Mouse (Mus musculus): Measurements from ENCODE around the gene Cd69. TPM values are rescaled to one million over a fixed set of nuclear protein-coding genes. Genes with fewer than 3 reads are reported as not detected.

Gene Cd69
- total RNA-seq, 2 experiments from 2014 or later: 0.17 to 1.6 TPM

DNA sequence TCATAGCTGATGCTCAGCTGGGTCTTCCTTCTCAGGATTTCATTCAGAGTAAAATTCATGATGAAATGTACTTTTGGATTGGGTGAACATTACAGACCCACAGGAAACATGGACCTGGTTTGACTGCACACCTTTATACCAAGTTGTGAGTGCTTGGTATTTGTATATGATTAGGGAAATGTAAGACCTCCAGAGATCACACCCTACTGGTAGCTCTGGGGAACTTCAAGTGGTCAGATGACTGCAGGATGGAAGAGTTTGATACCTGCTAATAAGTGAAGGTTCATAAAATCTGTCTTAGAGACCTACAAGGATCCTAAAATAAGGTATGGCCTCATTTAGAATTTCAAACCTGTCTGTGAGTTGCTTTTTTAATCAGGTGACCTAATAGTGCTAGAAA lies 27.0 kb downstream of the Cd69 start:
- DNase-seq: no peak

DNA sequence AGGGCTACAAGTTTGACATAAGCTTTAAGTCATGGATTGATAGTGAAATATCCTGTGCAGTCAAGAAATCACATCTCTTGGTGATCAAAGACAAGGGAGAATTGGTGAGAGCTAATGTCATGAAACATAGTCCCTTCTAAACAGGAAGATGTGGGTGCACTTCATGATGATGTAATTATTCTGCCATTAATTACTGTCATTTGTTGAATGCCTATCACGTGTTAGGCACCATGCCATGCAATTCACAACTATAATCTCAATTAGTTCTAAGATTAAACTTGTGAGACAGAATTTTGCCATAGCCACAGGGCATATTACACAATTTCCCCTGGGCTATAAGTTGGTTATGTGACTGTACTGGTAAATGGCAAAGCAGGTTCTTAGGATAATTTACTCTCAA lies 28.2 kb downstream of the Cd69 start:
- DNase-seq: no peak

DNA sequence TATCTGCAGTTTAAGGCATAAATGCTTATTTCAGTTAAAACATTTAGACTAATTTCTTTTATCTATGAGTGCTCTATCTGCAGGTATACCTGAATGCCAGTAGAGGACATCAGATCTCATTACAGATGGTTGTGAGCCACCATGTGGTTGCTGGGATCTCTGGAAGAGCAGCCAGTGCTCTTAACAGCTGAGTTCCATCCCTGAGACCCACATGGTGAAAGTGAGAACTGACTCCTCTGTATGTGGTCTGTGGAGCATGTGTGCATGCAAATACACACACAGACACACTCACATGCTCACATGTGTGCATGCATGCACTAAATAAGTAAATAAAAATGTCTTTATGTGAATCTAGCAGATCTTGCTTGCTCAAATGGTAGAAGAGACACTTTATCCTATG lies 29.4 kb downstream of the Cd69 start:
- no peak for DNase-seq

DNA sequence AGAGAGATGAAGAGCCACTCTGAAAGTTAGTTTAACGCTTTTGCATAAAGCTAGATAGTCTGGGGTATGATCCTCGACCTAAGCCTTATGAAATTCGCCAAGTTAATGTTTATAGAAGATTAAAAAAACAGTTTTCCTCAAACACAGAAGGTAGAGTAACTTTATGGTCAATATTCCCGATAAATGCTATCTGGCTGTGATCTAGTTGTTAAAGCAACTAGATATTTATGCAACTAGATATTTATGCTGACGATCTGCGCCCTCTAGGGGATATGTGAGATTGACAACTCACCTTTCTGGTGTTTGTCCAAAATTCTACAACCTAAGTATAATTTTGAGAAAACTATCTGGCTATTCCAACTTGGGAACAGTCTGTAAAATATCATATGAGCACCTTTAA lies 33.3 kb downstream of the Cd69 start:
- peak in 1 of 2 experiments; percentile 46 for DNase-seq

DNA sequence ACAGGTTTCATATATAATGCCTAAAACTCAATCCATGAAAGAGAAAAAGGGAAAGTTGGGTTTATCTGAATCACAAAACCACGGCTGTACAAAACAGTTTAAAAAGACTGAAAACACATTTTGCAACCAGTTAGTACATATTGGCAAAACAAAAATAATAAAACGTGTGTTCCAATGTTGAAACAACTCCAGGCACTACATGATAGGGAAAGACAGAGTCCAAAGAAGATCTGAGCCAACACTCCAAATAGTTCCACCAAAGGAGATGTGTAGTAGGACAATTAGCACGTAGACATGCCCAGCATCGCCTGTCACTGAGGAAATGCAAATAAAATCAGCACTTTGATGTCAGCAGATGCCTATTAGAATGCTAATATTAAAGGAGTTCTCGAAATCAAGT lies 33.8 kb downstream of the Cd69 start:
- DNase-seq: no peak

DNA sequence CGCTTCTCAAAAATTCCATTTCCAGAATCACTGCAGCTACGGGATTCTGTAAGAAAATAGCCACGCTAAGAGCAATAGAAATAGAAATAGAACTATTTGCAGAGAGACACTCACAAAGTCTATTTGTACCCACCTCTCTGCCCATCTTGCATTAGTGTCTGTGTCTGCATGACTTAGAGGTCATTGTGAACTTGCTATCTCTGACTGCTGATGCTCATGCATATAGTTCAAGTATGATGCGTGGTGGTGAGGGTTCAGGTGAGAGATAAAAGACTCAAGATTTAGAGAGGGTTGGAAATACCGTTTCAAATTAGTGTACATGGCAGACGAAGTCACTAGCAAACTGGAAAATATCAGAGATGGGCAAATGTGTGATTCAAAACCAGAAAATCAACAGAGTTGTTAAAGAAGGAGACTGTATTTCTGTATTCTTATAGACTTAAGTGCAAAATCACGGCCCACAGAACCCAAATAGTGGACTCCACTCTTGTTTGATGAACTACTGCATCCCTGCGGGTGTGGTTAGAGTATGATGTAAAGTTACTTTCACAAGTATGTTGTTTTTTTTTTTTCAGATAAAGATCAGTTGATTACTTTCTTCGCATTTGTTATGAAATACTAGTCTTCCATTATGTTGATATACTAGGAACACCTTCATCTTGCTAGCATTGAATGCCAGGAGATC lies 35.5 kb downstream of the Cd69 start:
- no peak for DNase-seq

DNA sequence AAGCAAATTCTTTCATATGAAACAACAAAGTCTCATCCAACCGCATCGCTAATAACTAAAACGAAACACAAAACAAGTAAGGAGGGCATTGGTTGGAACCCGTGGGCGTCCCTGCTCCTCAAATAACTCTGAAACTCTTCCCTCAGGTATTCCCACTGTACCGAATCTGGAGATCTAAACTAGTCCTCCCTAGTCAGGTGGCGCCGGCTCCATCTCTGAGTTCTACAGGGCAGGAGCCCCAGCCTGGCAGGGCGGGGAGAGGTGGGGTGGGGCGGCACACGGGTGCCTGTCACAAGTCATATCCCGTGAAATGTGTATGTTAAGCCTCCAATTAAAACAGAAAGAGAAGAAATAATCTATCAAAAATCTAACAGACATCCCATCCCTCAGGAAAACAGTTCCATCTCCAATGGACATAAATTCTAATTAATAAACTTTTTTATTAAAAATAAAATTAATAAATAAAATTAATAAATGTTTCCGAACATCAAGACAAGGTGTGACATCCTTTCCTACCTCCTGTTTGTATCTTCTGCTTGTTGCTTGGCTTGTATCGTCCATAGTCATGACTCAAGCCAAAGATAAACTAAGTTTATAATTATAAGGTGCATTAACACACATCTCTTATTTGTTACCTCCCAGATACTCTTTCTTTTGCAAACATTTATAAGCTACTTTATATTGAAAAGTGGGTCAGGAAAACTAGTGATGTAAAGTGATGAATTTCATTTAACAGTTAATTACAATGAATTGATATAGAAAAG lies 36.8 kb downstream of the Cd69 start:
- peak; percentile 72 to 87 for DNase-seq

DNA sequence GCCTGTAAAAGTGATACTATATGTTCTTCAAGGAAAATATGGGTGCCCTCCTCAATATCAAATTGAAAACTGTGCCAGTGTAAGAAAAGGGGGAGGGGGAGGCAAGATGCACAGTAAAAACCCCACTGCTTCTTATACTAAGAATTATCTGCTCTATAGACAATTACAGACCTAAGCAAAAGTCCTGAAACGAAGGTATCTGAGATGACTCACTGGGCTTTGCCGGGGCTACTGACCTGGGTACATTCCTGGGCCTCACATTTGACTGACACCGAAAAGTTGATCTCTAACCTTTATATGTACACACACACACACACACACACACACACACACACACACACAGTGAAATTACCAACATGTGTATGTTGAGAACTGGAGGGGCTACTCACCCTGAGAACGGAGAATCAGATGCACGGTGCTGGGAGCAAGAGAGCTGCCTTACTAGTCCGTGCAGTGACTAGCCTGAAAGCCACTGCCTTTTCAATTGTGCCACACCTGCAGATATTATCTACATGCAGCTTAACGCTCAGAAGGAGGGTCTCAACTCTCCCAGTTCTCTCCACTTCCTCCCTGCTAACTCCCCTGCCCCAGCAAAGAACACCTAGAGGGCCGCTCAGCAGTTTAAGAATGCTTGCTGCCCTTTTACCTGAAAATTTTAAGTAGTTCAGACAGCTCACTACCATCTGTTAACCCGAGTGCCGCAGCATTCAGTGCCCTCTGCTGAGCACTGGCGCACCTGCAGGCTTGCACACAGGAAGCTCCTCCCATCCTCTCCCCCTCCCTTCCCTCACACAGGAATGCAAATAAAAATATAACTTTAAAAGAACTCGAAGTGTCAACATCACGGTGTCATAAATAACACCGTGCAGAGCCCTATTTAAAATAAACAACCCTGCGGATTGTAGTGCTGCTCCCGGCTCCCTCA lies 37.6 kb downstream of the Cd69 start:
- DNase-seq: peak; percentile 92 to 94

DNA sequence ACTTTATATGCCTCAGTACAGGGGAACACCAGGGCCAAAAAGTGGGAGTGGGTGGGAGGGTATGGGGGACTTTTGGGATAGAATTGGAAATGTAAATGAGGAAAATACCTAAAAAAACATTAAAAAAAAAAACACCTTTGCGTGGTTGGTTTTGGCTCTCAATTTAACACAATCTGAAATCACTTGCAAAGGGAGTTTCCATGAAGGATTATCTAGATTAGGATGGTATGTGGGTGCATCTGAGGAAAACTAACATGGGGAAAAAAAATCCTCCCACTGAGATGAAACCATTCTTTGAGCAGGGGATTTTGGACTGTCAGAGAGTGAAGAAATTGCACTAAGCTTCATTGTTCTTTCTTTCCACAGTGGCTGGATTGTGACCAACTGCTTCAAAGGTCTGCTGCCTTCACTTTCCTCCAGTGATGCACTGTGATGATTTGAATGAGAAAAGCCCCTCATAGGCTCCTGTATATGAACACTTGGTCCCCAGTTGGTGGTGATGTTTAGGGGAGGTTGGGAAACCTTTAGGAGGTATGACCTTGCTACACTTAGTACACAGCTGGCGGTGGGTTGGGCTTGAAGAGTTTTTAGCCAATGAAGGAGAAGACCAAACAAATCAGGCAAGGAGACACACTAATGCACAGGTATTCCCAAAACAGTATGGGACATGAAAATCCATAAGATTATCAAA lies 38.4 kb downstream of the Cd69 start:
- DNase-seq: peak; percentile 49 to 59

DNA sequence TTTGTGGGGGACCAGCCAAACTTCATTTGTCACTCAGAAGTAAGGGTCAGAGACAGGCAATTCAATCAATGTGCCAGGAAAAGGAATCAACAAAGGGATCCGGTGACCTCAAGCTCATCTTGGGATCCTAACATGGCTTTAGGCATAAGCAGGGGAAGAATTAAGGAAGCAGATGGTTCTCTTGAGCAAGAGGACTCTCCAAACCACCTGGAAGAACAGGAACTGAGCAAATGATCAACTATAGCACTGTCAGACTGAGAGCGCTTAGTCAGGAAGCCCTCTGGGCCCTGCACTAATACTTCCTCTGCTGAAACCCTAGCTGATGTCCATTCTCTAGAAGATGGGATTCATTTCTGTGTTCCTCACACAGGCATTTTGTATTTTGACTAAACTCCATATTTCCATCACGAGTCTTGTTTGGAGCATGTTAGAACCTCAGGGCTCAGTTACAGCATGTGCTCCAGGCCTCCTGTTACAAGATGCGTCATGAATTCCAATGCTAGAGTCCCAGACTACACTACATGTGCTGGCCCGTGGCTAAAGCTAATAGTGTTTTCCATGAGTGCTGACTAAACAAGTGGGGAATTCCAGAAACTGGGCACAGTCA lies 39.3 kb downstream of the Cd69 start:
- DNase-seq: peak; percentile 71 to 78

DNA sequence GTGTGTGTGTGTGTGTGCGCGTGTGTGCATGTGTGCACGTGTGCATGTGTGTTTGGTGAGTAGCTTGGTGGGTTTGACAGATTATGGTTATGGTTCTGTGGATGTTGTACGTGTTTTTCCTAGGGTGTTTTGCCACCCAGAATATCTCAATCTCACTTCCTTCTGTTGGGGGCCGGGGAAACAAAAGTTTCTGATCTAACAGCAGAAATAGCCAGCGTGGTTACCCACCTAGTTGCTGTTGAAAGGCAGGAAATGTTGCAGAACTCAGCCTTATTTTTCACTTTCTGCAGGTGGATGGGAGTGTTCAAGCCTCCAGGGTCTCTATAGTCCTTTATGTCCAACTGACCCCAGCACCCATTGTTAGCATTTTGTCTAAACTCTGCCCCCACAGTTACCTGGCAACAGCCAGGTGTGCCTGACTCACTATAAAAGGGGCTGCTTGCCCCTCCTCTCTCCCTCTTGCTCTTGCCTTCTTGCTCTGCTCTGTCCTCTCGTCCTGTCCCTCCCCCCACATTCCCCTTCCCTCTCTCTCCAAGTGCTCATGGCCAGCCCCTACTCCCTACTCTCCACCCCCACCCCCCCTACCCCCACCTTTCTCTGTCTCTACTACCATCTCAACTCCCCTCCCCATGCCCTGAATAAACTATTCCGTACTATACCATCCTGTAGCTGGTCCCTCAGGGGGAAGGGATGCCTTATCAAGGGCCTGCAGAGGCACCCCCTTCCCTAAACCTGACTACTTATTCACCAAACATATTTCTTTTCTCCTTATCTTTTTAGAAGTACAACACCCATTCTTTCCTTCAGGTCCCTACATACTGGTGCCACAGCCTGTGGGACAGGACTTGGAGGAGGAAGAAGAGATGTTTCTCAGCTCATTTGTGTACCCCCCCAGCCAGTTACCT lies 40.5 kb downstream of the Cd69 start:
- peak in 1 of 2 experiments; percentile 42 for DNase-seq

DNA sequence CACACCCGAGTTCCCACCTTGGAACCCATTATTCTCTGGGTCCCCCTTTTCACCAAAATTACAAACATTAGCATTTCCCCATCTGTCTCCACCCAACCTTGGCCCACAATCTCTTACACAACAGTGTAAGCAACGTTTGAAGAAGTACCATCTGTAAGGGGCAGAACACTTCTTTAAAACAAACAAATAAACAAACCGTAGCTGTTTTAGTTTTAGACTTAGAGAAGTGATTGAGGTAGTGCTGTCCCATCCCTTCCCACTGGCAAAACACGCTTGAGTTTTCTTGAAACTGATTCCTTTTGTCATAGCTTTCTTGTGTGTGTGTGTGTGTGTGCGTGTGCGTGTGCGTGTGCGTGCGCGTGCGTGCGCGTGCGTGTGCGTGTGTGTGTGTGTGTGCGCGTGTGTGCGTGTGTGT lies 41.3 kb downstream of the Cd69 start:
- DNase-seq: no peak

DNA sequence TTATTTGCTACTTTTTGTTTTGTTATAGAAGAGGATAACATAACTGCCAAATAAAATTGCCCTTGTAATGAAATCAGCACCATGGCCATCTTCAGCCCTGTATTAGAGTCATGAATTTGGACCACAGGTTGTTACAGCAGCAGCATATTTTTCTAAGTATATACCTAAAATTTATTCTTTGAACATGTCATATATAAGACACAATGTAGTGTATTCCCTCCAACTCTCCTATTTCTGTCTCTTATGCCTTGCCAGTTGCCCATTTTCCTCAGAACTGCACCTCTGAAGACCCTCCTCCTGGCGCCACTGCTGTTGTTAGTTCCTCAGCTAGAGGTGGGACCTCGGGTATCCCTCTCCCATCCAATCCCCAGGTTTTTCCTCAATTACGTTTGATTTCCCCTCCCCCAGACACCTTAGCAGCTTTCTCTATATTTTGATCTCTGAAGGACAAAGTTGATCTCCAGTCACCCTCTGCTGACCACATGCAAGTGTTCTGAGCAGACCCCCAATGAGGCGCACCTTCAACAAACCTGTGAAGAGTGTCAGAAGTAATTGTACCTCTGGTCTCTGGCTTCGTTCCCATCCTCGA lies 41.8 kb downstream of the Cd69 start:
- no peak for DNase-seq

DNA sequence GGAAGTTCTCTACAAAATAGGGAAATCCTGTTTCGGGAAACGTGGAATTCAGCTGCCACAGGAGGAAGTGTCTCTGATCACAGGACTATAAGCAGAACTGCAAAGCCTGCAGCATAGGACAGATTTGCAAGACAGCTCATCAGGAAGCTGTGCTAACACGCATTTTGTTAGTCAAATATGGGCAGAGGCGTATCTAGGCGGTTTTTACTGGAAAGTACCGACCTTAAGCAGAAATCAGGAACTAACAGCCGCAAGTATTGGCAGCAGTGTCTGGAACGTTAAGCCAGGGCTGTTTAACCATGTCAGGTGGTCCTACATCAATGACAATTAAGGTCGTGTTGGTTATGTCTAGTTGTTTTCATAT lies 42.4 kb downstream of the Cd69 start:
- peak; percentile 58 to 88 for DNase-seq

DNA sequence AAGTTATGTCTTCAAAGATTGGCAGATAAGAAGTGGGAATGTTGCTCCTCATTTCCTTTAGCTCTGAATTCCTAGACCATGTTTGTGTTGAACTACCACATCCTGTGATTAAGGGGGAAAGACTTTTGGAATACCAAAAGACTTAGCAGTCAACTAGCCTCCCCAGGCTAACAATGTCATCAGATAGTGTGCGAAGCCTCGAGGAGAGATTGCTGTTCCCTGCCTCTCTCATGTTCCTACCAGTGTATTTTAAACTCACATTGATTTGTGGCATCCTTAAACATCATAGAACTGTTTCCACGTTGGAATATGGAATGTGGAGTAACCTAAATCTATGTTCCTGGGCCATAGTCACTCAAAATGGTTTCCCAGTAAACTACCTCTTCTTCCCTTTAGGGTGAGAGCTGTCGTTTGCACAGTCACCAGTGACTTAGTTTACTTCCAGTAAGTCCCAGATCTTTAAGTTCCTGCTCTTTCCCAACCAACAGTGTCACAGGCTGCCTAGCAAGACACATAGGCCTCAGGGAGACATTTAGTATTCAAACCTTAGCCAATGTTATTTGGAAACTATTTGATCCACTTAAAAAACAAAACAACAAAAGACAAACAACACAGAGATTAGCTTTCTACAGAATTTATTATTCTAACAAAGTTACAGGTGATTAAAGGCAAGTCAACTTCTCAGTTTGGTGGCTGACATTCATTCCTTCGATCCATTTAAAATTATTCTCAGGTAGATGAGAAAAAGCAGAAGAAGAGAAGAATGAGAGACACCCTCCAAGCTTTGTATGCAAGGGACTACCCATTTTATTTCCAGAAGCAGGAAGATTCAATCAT lies 43.0 kb downstream of the Cd69 start:
- no peak for DNase-seq

DNA sequence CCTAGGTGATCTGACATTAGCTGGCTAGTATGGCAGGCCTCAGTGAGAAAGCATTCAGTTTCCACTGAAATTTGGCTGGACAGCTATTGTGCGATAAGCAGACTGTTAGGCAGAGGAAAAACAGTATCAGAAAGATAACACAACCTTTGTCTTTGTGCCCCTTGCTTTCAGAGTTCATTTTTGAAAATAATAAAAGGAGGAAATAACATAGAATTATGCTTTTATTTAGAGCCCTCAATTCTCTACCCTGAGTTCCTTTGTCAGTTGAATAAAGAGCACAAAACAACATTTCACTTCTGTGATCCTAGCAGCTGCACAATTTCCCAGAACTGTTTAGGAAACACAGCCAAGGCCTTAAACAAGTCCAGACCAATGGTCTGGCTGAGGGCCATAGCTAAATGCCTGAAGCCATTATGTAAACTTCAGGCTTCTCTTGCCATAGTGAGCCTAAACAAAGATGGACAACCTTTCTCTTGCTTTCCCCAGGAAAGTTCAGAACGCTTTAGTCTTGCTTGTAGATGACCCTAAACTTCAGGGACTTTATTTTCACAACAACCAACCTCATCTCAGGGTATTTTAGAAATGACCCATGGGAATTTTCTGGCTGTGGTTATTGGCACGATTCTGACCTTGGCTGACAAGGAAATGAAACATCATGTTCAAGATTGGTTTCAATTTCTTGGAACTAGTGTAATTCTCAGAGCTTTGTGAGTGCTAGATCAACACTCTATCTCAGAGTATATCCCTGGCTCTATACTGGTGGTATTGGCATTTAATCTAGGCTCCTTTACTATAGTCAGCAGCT lies 45.3 kb downstream of the Cd69 start:
- DNase-seq: peak; percentile 88 to 92

DNA sequence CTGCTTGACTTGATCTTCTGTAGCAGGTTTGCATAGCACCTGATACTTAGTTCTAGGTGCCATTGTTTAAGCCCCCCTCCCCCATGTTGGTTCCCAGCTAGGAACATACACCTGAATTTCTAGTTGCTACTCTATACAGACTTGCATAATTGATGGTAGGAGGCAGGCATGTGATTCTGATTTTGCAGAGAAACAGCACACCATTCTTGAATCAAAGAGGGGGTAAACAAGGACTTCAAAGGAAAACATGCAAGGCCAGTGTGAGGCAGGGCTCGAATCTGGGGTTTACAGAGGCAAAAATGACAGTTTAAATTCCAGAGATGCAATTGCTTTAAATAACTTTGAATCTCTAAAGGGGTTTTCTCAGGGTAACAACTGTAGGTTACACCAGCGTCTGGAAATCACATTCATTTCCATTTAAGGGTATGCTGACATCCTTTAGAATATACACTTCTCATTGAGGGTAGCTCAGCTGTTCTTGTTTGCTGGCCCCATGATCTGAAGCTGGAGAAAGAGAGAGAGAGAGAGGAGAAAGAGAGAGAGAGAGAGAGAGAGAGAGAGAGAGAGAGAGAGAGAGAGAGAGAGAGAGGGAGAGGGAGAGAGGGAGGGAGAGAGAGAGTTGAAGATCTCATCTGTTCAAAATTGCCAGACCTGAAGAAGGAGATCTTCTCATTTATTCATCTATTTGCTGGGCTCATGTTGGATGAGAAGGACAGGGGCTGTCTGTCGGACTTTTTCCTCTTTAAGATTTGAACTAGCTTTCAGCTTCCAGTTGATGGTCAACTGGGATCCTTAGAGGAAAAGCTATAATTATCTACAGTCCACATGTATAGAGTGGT lies 46.1 kb downstream of the Cd69 start:
- DNase-seq: peak in 1 of 2 experiments; percentile 61
